Mouse (Mus musculus) intestine, postnatal 0 days (tissue): ENCODE data around the gene Fosb. TPM values are rescaled to one million over a fixed set of nuclear protein-coding genes. Genes with fewer than 3 reads are reported as not detected.

Experiments used
- ATAC-seq: fragments of 200-750 bp; cut with Nextera tagmentation; 2 replicates; pipeline ENCODE4 v1.8.0; 2017; ENCODE audit warnings: mild to moderate bottlenecking, moderate TSS enrichment, moderate library complexity
- H3K27ac ChIP-seq: fragments of 300-500 bp; sonication (generic); 2 replicates; pipeline ENCODE4 v1.5.1; 2014; ENCODE audit warnings: mild to moderate bottlenecking, low read depth, low read length, moderate library complexity
- H3K27me3 ChIP-seq: fragments of 300-500 bp; sonication (generic); replicated peaks from 2 replicates; pipeline ENCODE4 v1.6.1; 2014; ENCODE audit warnings: low read length, mixed read lengths; ENCODE audit not compliant: control insufficient read depth, insufficient read depth
- H3K36me3 ChIP-seq: fragments of 300-500 bp; sonication (generic); 2 replicates; pipeline ENCODE4 v1.6.1; 2014; ENCODE audit warnings: mild to moderate bottlenecking, moderate library complexity; ENCODE audit not compliant: control insufficient read depth, insufficient read depth
- H3K4me1 ChIP-seq: fragments of 300-500 bp; sonication (generic); replicated peaks from 2 replicates; pipeline ENCODE4 v1.6.1; 2014; ENCODE audit warnings: antibody characterized with exemption, low read length, mixed read lengths; ENCODE audit not compliant: control insufficient read depth, insufficient read depth
- H3K4me2 ChIP-seq: fragments of 300-500 bp; sonication (generic); replicated peaks from 2 replicates; pipeline ENCODE4 v1.6.1; 2014; ENCODE audit warnings: low read depth, mild to moderate bottlenecking, moderate library complexity
- H3K4me3 ChIP-seq: fragments of 300-500 bp; sonication (generic); 2 replicates; pipeline ENCODE4 v1.5.1; 2014; ENCODE audit warnings: low read depth, low read length
- H3K9ac ChIP-seq: fragments of 300-500 bp; sonication (generic); 2 replicates; pipeline ENCODE4 v1.6.1; 2014; ENCODE audit warnings: mild to moderate bottlenecking, low read depth, low read length
- H3K9me3 ChIP-seq: fragments of 300-500 bp; sonication (generic); 2 replicates; pipeline ENCODE4 v1.6.1; 2016; ENCODE audit warnings: mixed run types; ENCODE audit not compliant: control insufficient read depth
- CTCF ChIP-seq: sonication (generic); IDR thresholded peaks from 2 replicates; pipeline ENCODE4 v1.5.1; 2016; ENCODE audit warnings: low read depth, mild to moderate bottlenecking, control low read depth, antibody characterized with exemption, moderate library complexity
- WGBS: fragments of 180-500 bp; shearing (Covaris S2); extraction: QIAGEN DNeasy Blood & Tissue Kit; methylation state at CpG from one replicate; pipeline ENCODE4 v1.1.7; 2014; 5-methylcytosine and 5-hydroxymethylcytosine counted together
- polyA plus RNA-seq: library from polyadenylated mRNA; unstranded; fragments of >200 nt; fragmentation: Nextera tagmentation; extraction: Ambion mirVana; gene quantifications from 2 replicates; pipeline ENCODE4 v1.2.1, GENCODE M21; 2015

Gene Fosb
- polyA plus RNA-seq, 1 experiment from 2014 or later = 0.12 TPM

GRCm38 (mm10) chr7:19297034-19297433, 12.8 kb downstream of the Fosb start:
- Histone ChIP-seq H3K27ac (no peak overlapping the region), H3K36me3 (no peaks in the 10 kb centered on the region), H3K4me1 (peaks cover 4% of the 10 kb centered on the region), H3K27me3 (peaks cover 7% of the 10 kb centered on the region; the same call in 1 of the 2 replicates), H3K4me2 (no peak overlapping the region), H3K9me3 (no peaks in the 10 kb centered on the region), H3K4me3 (no peak overlapping the region), H3K9ac (no peak overlapping the region)
- 85% methylated on average over 6 of the region's 6 CpGs for WGBS
- ATAC-seq = no peak
- peak; percentile 32; the same call in 1 of the 2 replicates for TF ChIP-seq CTCF

DNA sequence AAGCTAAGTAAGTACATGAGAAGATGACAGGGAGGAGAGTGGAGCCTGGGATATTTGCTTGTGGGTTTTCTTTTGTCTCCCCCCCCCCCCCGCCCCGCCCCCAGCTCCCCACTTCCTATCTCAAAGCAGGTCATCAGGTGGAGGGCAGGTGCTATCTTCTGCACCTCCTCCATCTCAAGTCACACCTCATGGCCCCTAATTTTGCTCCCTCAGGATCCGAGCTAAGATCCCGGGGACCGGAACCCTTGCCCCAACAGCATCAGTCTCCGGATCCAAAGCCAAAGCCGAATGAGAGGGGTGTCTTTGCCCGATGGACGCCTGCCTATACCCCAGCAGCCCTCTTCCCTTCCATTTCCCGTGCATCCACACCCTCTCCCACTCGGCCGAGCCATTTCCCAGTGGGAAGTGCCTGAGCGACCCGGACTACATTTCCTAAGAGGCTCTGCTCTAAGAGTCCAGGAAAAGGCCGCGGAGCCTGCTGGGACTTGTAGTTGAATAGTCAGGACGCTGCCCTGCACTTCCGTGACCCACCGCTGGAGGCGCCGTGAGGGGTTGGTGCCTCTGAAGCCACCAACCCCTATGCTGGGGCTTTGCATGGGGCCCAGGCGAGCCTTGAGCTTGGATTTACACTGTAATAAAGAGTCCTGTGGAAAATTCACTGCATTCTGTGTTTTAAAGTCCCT, 14.2 kb downstream of the Fosb start:
- Histone ChIP-seq H3K27me3 (no peaks in the 10 kb centered on the region), H3K4me2 (peak overlapping the region; percentile 66), H3K36me3 (no peaks in the 10 kb centered on the region), H3K4me3 (peak overlapping the region; percentile 29), H3K9me3 (no peaks in the 10 kb centered on the region), H3K4me1 (no peaks in the 10 kb centered on the region; the same call in 1 of the 2 replicates), H3K27ac (no peak overlapping the region), H3K9ac (peak overlapping the region; percentile 27)
- peak; percentile 92 for TF ChIP-seq CTCF
- ATAC-seq = peak; percentile 67
- whole genome bisulfite sequencing = 19% methylated on average over 21 of the region's 22 CpGs

DNA sequence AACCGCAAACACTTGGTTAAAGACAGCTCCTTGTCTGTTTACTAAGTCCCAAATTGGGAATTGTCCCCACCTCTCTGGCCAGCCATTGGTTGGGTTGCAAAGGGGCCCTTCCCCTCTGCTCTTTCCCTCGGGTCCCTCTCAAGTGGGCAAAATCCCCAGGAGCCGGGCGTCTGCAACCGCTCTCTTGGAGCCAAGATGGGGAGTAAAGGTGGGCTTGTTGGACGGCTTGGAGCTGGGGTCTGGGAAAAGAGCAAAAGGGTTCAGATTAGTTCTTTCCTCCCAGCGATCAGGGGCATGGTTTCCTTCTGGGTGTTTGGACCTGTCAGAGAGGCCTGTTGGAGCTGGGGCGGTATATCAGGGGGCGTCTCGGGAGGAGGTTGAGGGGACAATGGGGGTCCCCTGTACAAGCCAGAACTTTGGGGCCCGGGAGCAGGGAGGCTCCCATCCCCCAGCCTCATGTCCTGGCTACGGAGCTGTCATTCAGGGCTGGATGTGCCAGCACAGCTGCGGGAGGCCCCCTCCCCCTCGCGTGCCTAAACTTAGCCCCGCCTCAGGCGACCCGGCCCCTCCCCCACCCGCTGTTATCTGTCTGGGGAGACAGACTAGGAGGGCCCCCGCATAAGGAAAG, 18.8 kb downstream of the Fosb start:
- ATAC-seq = no peak
- Histone ChIP-seq H3K4me3 (peak overlapping the region; percentile 42), H3K9ac (0 out of 2 replicates have a peak overlapping the region, but pooled peaks have one; percentile 11), H3K27me3 (no peaks in the 10 kb centered on the region), H3K27ac (no peak overlapping the region), H3K9me3 (no peaks in the 10 kb centered on the region), H3K4me2 (peak overlapping the region; percentile 66), H3K4me1 (no peaks in the 10 kb centered on the region; the same call in 1 of the 2 replicates), H3K36me3 (no peaks in the 10 kb centered on the region)
- 2% methylated on average over 19 of the region's 20 CpGs for WGBS
- TF ChIP-seq CTCF = no peak

GRCm38 (mm10) chr7:19284763-19285162, 25.1 kb downstream of the Fosb start:
- Histone ChIP-seq H3K9me3 (no peaks in the 10 kb centered on the region), H3K4me3 (no peak overlapping the region), H3K36me3 (no peaks in the 10 kb centered on the region), H3K9ac (no peak overlapping the region), H3K27me3 (peaks cover 19% of the 10 kb centered on the region), H3K4me2 (no peak overlapping the region), H3K4me1 (no peaks in the 10 kb centered on the region; the same call in 1 of the 2 replicates), H3K27ac (no peak overlapping the region)
- peak; percentile 81 for TF ChIP-seq CTCF
- no peak for ATAC-seq
- WGBS = 33% methylated on average over 4 of the region's 4 CpGs

DNA sequence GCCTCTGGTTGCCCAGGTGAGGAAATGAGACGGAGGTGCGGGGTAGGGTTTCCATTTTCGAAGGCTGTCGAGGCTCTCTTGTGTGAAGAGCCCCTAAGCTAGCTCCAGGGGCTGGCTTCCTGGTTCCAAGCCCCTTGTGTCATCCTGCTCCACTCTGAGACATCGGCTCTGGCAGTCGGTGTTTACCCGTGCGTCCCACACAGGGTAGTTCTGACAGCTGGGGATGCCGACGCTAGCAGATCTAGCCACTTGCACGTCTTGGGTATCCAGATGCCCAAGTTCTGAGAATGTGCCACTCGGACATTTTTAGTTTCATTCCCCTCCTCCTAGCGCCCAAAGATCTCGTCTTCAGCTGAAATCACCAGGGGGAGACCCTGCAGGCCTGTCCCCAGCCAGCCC, 26.4 kb downstream of the Fosb start:
- peak overlapping the region; percentile 88; the same call in 1 of the 2 replicates for H3K4me2 ChIP-seq
- peaks cover 33% of the 10 kb centered on the region for H3K27me3 ChIP-seq
- no peak for ATAC-seq
- H3K9me3 ChIP-seq = no peaks in the 10 kb centered on the region
- no peak overlapping the region for H3K9ac ChIP-seq
- H3K4me1 ChIP-seq = no peaks in the 10 kb centered on the region; the same call in 1 of the 2 replicates
- no peak for TF ChIP-seq CTCF
- no peak overlapping the region for H3K27ac ChIP-seq
- H3K4me3 ChIP-seq = 0 out of 2 replicates have a peak overlapping the region, but pooled peaks have one; percentile 56
- 33% methylated on average over 14 of the region's 14 CpGs for WGBS
- no peaks in the 10 kb centered on the region for H3K36me3 ChIP-seq

- peak; percentile 48 for ATAC-seq
- peak overlapping the region; percentile 56 for H3K4me3 ChIP-seq
- no peak for TF ChIP-seq CTCF
- no peaks in the 10 kb centered on the region for H3K9me3 ChIP-seq
- H3K27ac ChIP-seq = no peak overlapping the region
- peak overlapping the region; percentile 88 for H3K4me2 ChIP-seq
- H3K27me3 ChIP-seq = peaks cover 38% of the 10 kb centered on the region
- no peaks in the 10 kb centered on the region; the same call in 1 of the 2 replicates for H3K4me1 ChIP-seq
- peak overlapping the region; percentile 35; the same call in 1 of the 2 replicates for H3K9ac ChIP-seq
- WGBS = under 1% methylated on average over 32 of the region's 35 CpGs
- no peaks in the 10 kb centered on the region for H3K36me3 ChIP-seq
Measured at GRCm38 (mm10) chr7:19282791-19283405, 27.0 kb downstream of the Fosb start.
